Mouse (Mus musculus) heart, embryonic 11.5 days (tissue): ENCODE results near the gene Uck1. TPM values are rescaled to one million over a fixed set of nuclear protein-coding genes. Genes with fewer than 3 reads are reported as not detected.
A peak's percentile ranks its signal among the peaks of the same experiment; 100 is the strongest.

Experiments used
- ATAC-seq: fragments of 200-750 bp; cut with Nextera tagmentation; replicated peaks from 2 replicates; pipeline ENCODE4 v1.8.0; 2017; ENCODE audit warnings: moderate library complexity; ENCODE audit not compliant: insufficient number of reproducible peaks, low FRiP score, low TSS enrichment
- H3K27ac ChIP-seq: fragments of 300-500 bp; sonication (generic); 2 replicates; pipeline ENCODE4 v1.5.1; 2014; ENCODE audit warnings: mild to moderate bottlenecking, low read depth, low read length
- H3K27me3 ChIP-seq: fragments of 300-500 bp; sonication (generic); 2 replicates; pipeline ENCODE4 v1.6.1; 2014; ENCODE audit warnings: mild to moderate bottlenecking, low read length, mixed read lengths; ENCODE audit not compliant: control insufficient read depth, insufficient read depth
- H3K36me3 ChIP-seq: fragments of 300-500 bp; sonication (generic); 2 replicates; pipeline ENCODE4 v1.6.1; 2014; ENCODE audit warnings: mild to moderate bottlenecking, low read length, moderate library complexity, mixed read lengths; ENCODE audit not compliant: control insufficient read depth, insufficient read depth
- H3K4me1 ChIP-seq: fragments of 300-500 bp; sonication (generic); 2 replicates; pipeline ENCODE4 v1.6.1; 2014; ENCODE audit warnings: low read length; ENCODE audit not compliant: control insufficient read depth, insufficient read depth
- H3K4me2 ChIP-seq: fragments of 300-500 bp; sonication (generic); 2 replicates; pipeline ENCODE4 v1.6.1; 2014; ENCODE audit warnings: mild to moderate bottlenecking, moderate library complexity
- H3K4me3 ChIP-seq: fragments of 300-500 bp; sonication (generic); 2 replicates; pipeline ENCODE4 v1.5.1; 2014; ENCODE audit warnings: low read depth, low read length
- H3K9ac ChIP-seq: fragments of 300-500 bp; sonication (generic); 2 replicates; pipeline ENCODE4 v1.6.1; 2014; ENCODE audit warnings: mild to moderate bottlenecking, low read depth, low read length, moderate library complexity
- H3K9me3 ChIP-seq: fragments of 300-500 bp; sonication (generic); replicated peaks from 2 replicates; pipeline ENCODE4 v1.6.1; 2016; ENCODE audit warnings: low read length; ENCODE audit not compliant: control insufficient read depth
- WGBS: fragments of 180-500 bp; shearing (Covaris S2); extraction: QIAGEN DNeasy Blood & Tissue Kit; methylation state at CpG from one replicate; pipeline ENCODE4 v1.1.7; 2014; ENCODE audit not compliant: insufficient replicate concordance; 5-methylcytosine and 5-hydroxymethylcytosine counted together
- polyA plus RNA-seq: library from polyadenylated mRNA; unstranded; fragments of >200 nt; fragmentation: Nextera tagmentation; extraction: Ambion mirVana; gene quantifications from 2 replicates; pipeline ENCODE4 v1.2.1, GENCODE M21; 2014

Uck1 gene
- polyA plus RNA-seq, 1 experiment from 2014 or later, result 42.1 TPM

GRCm38 (mm10) chr2:32236760-32237487 is 23.0 kb downstream of the Uck1 start:
- 0% methylated on average over 20 of the region's 20 CpGs for WGBS
- peak overlapping the region; percentile 84 for H3K27ac ChIP-seq
- peaks cover 2% of the 10 kb centered on the region; the same call in 1 of the 2 replicates for H3K36me3 ChIP-seq
- no peaks in the 10 kb centered on the region for H3K27me3 ChIP-seq
- no peaks in the 10 kb centered on the region for H3K9me3 ChIP-seq
- peak overlapping the region; percentile 67 for H3K4me3 ChIP-seq
- H3K4me1 ChIP-seq, result peaks cover 15% of the 10 kb centered on the region
- H3K9ac ChIP-seq, result peak overlapping the region; percentile 81
- peak overlapping the region; percentile 91 for H3K4me2 ChIP-seq
- peak; percentile 11 for ATAC-seq

- peak within 1 kb of the TSS; percentile 67 for H3K4me3 ChIP-seq
Observed at GRCm38 (mm10) chr2:32235886-32236759, 23.8 kb downstream of the Uck1 start, which contains the start of gene Pomt1. Gene Pomt1 (plus strand): TSS chr2:32236590.

GRCm38 (mm10) chr2:32235433-32235832 is 24.5 kb downstream of the Uck1 start:
- 29% methylated on average over 7 of the region's 7 CpGs for WGBS

More at GRCm38 (mm10) chr2:32235886-32236759, 23.8 kb downstream of the Uck1 start, which contains the start of gene Pomt1:
- Histone ChIP-seq H3K27me3 (no peaks in the 10 kb centered on the region), H3K9me3 (no peaks in the 10 kb centered on the region), H3K4me1 (peaks cover 15% of the 10 kb centered on the region), H3K36me3 (peaks cover 4% of the 10 kb centered on the region), H3K27ac (peak within 1 kb of the TSS; percentile 84), H3K4me2 (peak within 1 kb of the TSS; percentile 91), H3K9ac (peak within 1 kb of the TSS; percentile 81)
- peak; percentile 86 for ATAC-seq
- WGBS, result under 1% methylated on average over 54 of the region's 54 CpGs

GRCm38 (mm10) chr2:32222057-32222456 is 37.9 kb downstream of the Uck1 start:
- 87% methylated on average over 10 of the region's 10 CpGs for WGBS
- no peaks in the 10 kb centered on the region for H3K27me3 ChIP-seq

More at GRCm38 (mm10) chr2:32235433-32235832, 24.5 kb downstream of the Uck1 start:
- Histone ChIP-seq H3K9me3 (no peaks in the 10 kb centered on the region), H3K4me3 (peak overlapping the region; percentile 67), H3K9ac (peak overlapping the region; percentile 81), H3K27ac (peak overlapping the region; percentile 84), H3K4me2 (peak overlapping the region; percentile 91), H3K27me3 (no peaks in the 10 kb centered on the region), H3K36me3 (peaks cover 5% of the 10 kb centered on the region), H3K4me1 (peaks cover 15% of the 10 kb centered on the region)
- no peak for ATAC-seq

GRCm38 (mm10) chr2:32221577-32221976 is 38.4 kb downstream of the Uck1 start:
- H3K4me3 ChIP-seq, result no peak overlapping the region
- H3K9ac ChIP-seq, result no peak overlapping the region
- WGBS, result 86% methylated on average over 7 of the region's 7 CpGs
- H3K4me1 ChIP-seq, result no peaks in the 10 kb centered on the region
- no peak for ATAC-seq
- H3K27me3 ChIP-seq, result no peaks in the 10 kb centered on the region
- no peaks in the 10 kb centered on the region for H3K9me3 ChIP-seq
- H3K27ac ChIP-seq, result no peak overlapping the region
- peaks cover 72% of the 10 kb centered on the region for H3K36me3 ChIP-seq
- H3K4me2 ChIP-seq, result no peak overlapping the region

More at GRCm38 (mm10) chr2:32222057-32222456, 37.9 kb downstream of the Uck1 start:
- no peaks in the 10 kb centered on the region for H3K4me1 ChIP-seq
- H3K27ac ChIP-seq, result no peak overlapping the region
- no peak overlapping the region for H3K9ac ChIP-seq
- H3K36me3 ChIP-seq, result peaks cover 72% of the 10 kb centered on the region
- H3K4me2 ChIP-seq, result no peak overlapping the region
- no peak overlapping the region for H3K4me3 ChIP-seq
- H3K9me3 ChIP-seq, result no peaks in the 10 kb centered on the region
- no peak for ATAC-seq

- Histone ChIP-seq H3K36me3 (peaks cover 68% of the 10 kb centered on the region), H3K4me1 (no peaks in the 10 kb centered on the region), H3K9me3 (no peaks in the 10 kb centered on the region), H3K9ac (no peak overlapping the region), H3K4me3 (no peak overlapping the region), H3K27ac (no peak overlapping the region), H3K27me3 (no peaks in the 10 kb centered on the region), H3K4me2 (no peak overlapping the region)
- ATAC-seq, result no peak
- WGBS, result 93% methylated on average over 10 of the region's 10 CpGs
Observed at GRCm38 (mm10) chr2:32220969-32221368, 39.0 kb downstream of the Uck1 start.

GRCm38 (mm10) chr2:32220021-32220420 is 39.9 kb downstream of the Uck1 start:
- Histone ChIP-seq H3K27ac (no peak overlapping the region), H3K4me1 (no peaks in the 10 kb centered on the region), H3K27me3 (no peaks in the 10 kb centered on the region), H3K36me3 (peaks cover 71% of the 10 kb centered on the region), H3K4me3 (no peak overlapping the region), H3K9ac (no peak overlapping the region), H3K9me3 (no peaks in the 10 kb centered on the region), H3K4me2 (no peak overlapping the region)
- no peak for ATAC-seq
- 86% methylated on average over 6 of the region's 6 CpGs for WGBS

GRCm38 (mm10) chr2:32219501-32219900 is 40.5 kb downstream of the Uck1 start:
- Histone ChIP-seq H3K9me3 (no peaks in the 10 kb centered on the region), H3K4me2 (no peak overlapping the region), H3K27ac (no peak overlapping the region), H3K9ac (no peak overlapping the region), H3K27me3 (no peaks in the 10 kb centered on the region), H3K4me3 (no peak overlapping the region), H3K4me1 (no peaks in the 10 kb centered on the region), H3K36me3 (peaks cover 74% of the 10 kb centered on the region)
- no peak for ATAC-seq
- 93% methylated on average over 14 of the region's 14 CpGs for WGBS
